Mouse (Mus musculus) cerebellum, adult 8-10 months (tissue): ENCODE results near the gene Pgm1.

ENCODE experiments used
- DNase-seq: peaks from one replicate; pipeline ENCODE4 v3.0.0; 2022

The Pgm1 gene

GRCm38 (mm10) chr4:99958084-99958815 is 29.0 kb downstream of the Pgm1 start:
- no peak for DNase-seq

GRCm38 (mm10) chr4:99959308-99959707 is 30.1 kb downstream of the Pgm1 start:
- DNase-seq: no peak

GRCm38 (mm10) chr4:99966555-99966954 is 37.3 kb downstream of the Pgm1 start:
- no peak for DNase-seq

GRCm38 (mm10) chr4:99969328-99969727 is 40.1 kb downstream of the Pgm1 start:
- no peak for DNase-seq

GRCm38 (mm10) chr4:99970097-99970496 is 40.9 kb downstream of the Pgm1 start:
- no peak for DNase-seq

- no peak for DNase-seq
These were observed 43.7 kb downstream of the Pgm1 start for GRCm38 (mm10) chr4:99972886-99973285.

- no peak for DNase-seq
These were observed 44.7 kb downstream of the Pgm1 start for GRCm38 (mm10) chr4:99973931-99974330.

GRCm38 (mm10) chr4:99974375-99974774 is 45.2 kb downstream of the Pgm1 start:
- DNase-seq: no peak

DNA sequence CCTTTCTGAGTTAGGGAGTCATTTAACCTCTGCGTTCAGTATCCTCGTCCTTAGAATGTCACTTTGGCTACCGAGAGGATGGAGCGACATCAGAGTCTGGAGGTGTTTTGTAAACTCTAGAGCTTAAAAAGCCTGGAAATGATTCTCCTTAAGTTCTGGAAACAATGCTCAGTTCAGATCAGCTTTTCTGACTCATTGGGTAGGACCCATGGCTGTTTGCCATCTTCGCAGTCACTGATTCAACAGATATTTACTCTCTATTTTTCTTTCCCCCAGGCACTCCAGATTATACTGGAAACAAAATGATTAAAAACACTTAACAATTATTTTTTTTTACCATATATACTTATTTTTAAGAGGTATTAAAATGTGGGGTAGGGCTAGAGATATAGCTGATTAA is 50.1 kb downstream of the Pgm1 start:
- DNase-seq: no peak

DNA sequence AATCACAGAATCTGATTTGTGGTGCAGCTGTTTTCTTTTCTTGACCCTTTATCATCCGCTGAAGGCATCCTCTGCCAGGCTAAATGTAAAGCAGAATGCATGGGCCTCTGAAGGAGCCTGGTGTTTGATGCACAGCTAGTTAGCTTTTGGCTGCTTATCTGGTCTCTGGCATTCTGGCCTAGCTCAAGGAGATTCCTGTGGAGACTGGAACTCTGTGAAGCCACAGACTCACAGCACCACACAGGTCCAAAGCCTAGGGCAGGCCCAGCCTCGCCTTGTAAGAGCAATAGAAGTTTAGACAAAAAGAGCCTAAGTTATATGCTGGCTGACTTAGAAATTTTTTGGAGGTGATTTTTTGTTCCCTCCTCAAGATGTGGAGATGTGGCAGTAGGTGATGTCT is 52.0 kb downstream of the Pgm1 start:
- no peak for DNase-seq

DNA sequence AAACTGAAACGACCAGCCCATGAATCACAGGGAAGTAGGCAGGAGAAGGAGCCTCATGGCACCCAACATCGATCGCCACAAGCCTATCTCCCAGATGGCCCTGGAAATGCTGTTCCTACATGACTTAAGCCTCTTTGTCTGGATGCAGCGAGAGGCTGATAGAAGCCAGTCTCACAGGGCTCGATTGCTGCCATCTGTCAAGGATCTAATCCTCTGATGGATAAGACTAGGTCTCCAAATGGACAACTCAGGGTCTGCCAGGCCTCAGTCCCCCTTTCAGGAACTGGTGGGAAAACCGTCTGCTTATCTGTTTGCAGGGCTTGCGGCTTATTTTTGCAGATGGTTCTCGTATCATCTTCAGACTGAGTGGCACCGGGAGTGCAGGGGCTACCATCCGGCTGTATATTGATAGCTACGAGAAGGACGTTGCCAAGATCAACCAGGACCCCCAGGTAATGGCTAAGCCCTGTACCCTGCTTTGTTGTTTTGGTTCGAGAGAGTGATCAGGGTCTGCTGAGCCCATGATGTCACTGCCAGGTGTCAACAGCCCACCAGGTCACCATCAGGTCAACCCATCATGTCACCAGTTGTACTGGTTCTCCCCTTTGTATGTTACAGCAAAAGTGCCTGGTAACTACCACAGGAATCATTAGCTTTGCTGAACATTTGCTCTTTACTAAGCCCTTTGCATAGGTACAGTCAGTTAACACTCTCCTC is 54.6 kb downstream of the Pgm1 start:
- DNase-seq: no peak

DNA sequence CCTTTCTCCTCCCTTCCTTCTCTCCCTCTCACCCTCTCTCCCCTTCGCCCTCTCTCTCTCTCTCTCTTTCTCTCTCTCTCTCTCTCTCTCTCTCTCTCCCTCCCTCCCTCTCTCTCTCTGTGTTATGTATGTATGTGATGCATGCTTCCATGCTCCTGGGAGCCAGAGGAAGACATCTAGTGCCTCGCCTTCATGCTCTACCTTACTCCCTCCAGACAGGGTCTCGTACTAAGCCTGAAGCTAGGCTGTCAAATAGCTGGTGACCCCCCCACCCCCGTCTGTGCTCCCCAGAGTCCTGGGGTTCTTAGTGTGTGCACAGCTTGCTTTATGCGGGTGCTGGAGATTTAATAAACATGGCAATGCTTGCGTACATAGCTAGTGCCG is 55.1 kb downstream of the Pgm1 start:
- DNase-seq: no peak

- DNase-seq: no peak
These were observed 55.9 kb downstream of the Pgm1 start for GRCm38 (mm10) chr4:99985086-99985485.

DNA sequence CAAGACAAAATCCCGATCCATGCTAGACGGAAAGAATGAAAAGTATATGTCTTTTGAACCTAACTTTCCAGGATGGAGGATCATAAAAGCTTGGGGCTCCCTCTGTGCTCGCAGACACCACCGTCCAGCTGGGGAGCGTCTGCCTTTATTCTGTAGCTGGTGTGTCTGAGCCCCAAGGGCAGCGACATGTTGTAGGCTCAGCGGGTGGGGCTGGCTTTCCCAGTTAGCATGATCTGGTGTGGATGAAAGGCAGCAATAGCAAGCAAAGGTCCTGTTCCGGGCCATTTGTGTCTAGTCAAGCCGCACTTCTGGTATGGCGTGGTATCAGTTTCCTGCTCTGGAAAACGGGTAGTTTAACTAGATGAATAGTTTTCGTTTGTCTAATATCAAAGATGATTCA is 56.4 kb downstream of the Pgm1 start:
- DNase-seq: no peak

GRCm38 (mm10) chr4:99986609-99987008 is 57.4 kb downstream of the Pgm1 start:
- DNase-seq: no peak

DNA sequence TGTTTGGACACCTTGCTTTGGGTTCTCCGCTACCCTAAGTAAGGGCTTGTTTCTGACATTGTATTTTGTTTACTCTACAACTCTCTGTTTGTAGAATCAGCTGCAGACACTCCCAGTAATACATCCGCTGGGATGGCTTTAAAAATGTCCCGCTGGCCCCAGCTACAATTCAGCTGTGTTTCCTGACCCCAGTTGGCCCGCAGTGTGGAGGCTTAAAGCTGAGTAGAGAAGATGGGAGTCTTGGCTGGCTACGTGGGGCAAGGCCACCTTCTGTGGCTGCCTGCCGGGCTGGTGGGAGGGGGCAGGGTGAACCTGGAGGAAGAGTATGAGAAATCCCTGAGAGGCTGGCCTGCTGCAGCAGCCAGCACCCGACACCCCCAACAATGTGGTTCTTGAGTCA is 59.6 kb downstream of the Pgm1 start:
- DNase-seq: no peak

- DNase-seq: no peak
These were observed 71.8 kb downstream of the Pgm1 start for GRCm38 (mm10) chr4:100000971-100001370.

- no peak for DNase-seq
These were observed 72.6 kb downstream of the Pgm1 start for GRCm38 (mm10) chr4:100001806-100002205.

- DNase-seq: no peak
These were observed 78.5 kb downstream of the Pgm1 start for GRCm38 (mm10) chr4:100007721-100008120.

GRCm38 (mm10) chr4:100008371-100009090 is 79.3 kb downstream of the Pgm1 start:
- peak; percentile 47 for DNase-seq

DNA sequence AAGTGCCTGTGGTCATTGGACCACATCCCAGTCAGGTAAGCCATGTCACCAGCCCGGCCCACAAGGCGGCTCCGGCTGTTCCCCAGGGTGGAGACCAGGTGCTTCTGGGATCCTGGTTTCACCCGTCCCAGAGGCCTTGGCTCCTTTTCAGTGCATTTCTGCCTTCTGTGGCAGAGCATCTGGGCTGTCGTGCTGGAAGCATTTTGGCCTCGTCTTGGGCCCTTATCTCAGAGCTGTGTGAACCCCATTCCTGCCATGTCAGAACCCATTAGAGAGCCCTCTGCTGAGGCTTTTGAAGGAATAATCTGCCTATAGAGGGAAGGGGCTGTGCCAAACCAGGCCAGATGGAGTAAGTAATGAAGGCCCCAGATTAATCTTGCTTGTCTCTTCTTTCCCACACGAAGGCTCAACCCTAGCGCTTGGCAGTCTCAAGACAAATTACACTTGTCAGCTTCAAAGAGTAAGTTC is 80.0 kb downstream of the Pgm1 start:
- no peak for DNase-seq

- DNase-seq: no peak
These were observed 81.7 kb downstream of the Pgm1 start for GRCm38 (mm10) chr4:100010916-100011315.

DNA sequence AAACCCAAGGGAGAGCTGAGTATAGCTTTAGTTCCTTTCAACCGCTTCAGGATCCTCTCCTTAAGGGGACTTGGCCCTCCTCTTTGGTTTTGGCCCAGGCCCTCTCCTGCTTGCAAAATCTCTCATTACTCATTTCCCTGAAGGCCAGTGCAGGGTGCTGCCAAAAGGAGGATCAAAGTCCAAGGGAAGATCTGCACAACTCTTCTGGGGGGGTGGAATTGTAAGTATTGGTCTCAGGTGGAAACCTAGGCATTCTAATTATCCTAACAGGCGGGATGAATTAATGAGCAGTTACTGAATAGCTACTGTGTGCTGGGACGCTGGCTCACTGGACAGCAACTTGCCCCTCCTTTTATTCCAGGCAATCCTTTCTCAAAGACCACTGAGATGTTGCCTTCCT is 82.3 kb downstream of the Pgm1 start:
- no peak for DNase-seq
